Mouse (Mus musculus) liver, adult (tissue): ENCODE results near the gene Tmem198.

Experiments used
- GATA4 ChIP-seq: IDR thresholded peaks from 2 replicates; pipeline ENCODE4 v1.6.1; 2014; ENCODE audit warnings: mild to moderate bottlenecking, low read length; ENCODE audit not compliant: insufficient replicate concordance

Gene Tmem198

GRCm38 (mm10) chr1:75467215-75467927, 12.0 kb upstream of the Tmem198 start:
- no peak for TF ChIP-seq GATA4

GRCm38 (mm10) chr1:75469287-75469825, 10.0 kb upstream of the Tmem198 start:
- TF ChIP-seq GATA4: no peak

- no peak for TF ChIP-seq GATA4
These were observed 2.9 kb upstream of the Tmem198 start for GRCm38 (mm10) chr1:75476441-75476840.

GRCm38 (mm10) chr1:75477264-75477965, 1.9 kb upstream of the Tmem198 start:
- TF ChIP-seq GATA4: no peak

DNA sequence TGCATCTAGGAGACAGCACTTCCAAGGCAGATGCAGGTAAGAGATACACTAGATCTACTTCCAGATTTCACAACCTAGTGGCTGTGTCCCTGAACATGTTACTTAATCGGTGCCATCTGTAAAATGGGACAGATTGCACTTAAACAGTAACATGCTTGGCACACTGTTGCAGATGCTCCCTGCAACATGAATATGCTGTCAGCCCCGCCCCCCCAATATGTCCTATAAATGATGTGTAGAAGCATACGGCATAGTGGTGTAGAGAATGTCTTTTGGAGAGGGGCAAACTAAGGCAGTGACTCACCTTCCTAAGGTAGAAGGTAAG, 1.4 kb upstream of the Tmem198 start:
- no peak for TF ChIP-seq GATA4

GRCm38 (mm10) chr1:75478497-75478896, 835 bp upstream of the Tmem198 start:
- TF ChIP-seq GATA4: no peak

DNA sequence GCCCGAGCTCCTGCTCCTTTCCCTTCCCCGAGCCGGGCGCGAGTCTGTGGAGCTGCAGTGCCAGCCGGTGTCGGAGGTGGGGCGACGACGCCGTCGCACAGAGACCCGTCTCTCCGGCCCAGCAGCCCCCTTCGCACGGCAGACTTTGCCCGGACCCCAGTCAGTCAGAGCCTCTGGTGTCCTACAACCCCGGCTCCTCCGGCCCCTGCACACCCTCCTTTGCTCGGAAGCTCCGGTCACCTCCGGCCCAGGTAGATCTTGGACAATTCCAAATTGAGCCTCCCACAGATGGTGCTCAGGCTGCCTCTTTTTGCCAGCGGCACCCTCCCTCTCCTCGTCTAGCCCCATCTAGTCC, 280 bp downstream of the Tmem198 start:
- TF ChIP-seq GATA4: no peak

- no peak for TF ChIP-seq GATA4
These were observed 704 bp downstream of the Tmem198 start for GRCm38 (mm10) chr1:75480036-75480435.

DNA sequence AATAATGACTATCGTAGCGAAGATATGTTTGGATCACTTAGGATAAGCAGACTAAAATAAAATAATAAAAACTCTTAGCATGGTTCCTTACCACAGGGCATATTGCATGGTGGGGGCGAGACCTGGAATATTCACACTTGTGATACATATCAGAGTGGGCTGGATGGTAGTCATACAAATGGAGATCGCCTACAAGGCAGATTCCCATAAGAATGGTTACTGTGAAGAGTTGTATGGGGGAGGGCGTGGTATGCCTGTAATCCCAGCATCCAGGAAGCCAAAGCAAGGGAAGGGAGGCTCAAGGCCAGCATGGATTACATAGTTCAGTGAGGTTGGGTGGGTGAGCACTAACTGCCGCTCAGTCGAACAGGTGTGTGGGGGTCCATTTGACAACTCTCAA, 1.4 kb downstream of the Tmem198 start:
- no peak for TF ChIP-seq GATA4

- TF ChIP-seq GATA4: no peak
These were observed 7.2 kb downstream of the Tmem198 start for GRCm38 (mm10) chr1:75486561-75486960.

DNA sequence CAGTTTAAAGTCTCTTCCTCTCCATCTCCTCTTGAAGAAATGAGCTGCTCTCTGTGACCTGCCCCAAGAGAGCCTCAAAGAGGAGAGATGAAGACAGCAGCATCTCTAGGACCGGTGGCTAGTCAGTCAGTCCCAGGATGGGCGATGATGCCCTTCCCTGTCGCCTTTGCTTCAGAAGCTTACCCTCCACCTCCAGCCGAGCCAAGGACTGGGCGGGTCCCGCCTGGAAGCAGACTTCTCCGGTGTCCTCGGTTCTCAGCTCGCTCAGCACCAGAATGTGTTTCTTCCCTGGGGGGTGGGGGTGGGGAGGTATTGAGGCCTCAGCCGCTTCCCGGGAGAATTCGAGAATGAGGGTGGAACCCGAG, 7.7 kb downstream of the Tmem198 start:
- TF ChIP-seq GATA4: no peak

DNA sequence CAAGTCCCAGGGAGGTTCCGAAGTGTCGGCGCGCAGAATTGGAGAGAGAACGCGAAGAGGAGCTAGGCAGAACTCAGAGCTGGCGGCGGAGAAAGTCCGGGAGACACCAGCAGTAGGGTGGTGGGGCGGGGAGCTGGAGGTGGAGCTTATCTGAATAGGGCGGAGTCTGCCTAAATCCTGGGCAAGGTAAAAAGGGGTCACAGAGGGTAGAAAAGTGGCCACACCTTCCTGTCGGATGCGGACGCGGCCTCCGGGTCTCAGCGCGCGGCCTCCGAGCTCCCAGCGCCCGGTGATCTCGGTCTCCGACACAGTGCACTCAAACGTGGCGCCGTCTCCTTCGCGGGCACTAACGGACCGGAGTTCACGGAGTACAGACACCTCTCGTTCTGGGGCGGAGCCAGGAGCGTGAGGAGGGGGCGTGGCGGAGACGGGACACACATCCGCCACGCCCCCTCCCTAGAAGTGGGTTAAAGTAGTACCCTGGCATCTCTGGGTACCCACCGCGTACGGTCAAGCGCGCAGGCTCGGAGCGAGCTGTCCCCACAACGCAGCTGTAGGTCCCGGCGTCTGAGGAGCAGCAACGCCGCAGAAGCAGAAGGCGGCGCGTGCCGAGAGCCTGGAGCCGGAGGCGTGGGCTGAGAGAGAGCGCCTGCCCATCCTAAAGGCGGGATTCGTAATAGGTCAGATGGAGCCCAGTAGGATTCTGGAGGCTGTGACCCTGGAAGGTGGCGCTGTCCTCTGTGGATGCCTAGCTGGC, 8.3 kb downstream of the Tmem198 start:
- no peak for TF ChIP-seq GATA4

GRCm38 (mm10) chr1:75490785-75491551, 11.6 kb downstream of the Tmem198 start:
- no peak for TF ChIP-seq GATA4

GRCm38 (mm10) chr1:75492579-75493170, 13.3 kb downstream of the Tmem198 start:
- no peak for TF ChIP-seq GATA4
